Mouse (Mus musculus) adrenal gland, postnatal 25 days (tissue): ENCODE measurements around the gene Cacna1s. TPM values are rescaled to one million over a fixed set of nuclear protein-coding genes. Genes with fewer than 3 reads are reported as not detected.

Experiments used
- DNase-seq: peaks from one replicate; pipeline ENCODE4 v3.0.0; 2021; ENCODE audit warnings: mixed read lengths
- long read RNA-seq: library from polyadenylated mRNA; stranded (forward); transcript quantifications from one replicate; pipeline ENCODE4 v2.0.0, GENCODE M21; 2021
- total RNA-seq: library from RNA; stranded (reverse); gene quantifications from 2 replicates; pipeline ENCODE4 v1.2.3, GENCODE M21; 2021

The Cacna1s gene
- 0.21 and 0.52 TPM in 2 replicates for total RNA-seq
- long read RNA-seq, result 0 reads

- DNase-seq, result no peak
These were observed at the start of gene Cacna1s for GRCm38 (mm10) chr1:136052547-136052946. Cacna1s (plus strand) TSS chr1:136052750.

DNA sequence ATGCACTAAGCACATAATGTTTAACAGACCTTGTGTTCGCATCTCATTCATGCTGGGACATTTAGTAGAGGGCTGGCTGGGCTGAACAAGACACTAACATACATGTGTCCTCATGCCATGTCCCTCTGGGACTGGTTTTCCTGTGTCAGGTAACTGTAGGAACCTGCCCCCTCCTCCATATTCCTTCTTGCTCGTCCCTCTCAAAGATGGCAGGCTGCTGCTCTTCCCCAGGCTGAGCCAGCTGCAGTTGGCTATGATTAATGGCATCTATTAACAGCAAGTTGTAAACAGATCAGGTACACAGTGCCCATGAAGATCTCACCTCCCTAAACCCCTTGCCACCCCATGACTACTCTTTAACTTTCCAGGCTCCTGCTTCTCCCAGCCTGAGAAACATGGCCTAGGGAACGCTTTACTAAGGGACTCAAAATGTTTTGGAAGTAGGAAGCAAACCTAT lies 46.2 kb upstream of the Cacna1s start, which contains the start of gene Igfn1:
Gene Igfn1 (minus strand): TSS at position 51 of the 457 bp plus-strand sequence.
- DNase-seq, result no peak

DNA sequence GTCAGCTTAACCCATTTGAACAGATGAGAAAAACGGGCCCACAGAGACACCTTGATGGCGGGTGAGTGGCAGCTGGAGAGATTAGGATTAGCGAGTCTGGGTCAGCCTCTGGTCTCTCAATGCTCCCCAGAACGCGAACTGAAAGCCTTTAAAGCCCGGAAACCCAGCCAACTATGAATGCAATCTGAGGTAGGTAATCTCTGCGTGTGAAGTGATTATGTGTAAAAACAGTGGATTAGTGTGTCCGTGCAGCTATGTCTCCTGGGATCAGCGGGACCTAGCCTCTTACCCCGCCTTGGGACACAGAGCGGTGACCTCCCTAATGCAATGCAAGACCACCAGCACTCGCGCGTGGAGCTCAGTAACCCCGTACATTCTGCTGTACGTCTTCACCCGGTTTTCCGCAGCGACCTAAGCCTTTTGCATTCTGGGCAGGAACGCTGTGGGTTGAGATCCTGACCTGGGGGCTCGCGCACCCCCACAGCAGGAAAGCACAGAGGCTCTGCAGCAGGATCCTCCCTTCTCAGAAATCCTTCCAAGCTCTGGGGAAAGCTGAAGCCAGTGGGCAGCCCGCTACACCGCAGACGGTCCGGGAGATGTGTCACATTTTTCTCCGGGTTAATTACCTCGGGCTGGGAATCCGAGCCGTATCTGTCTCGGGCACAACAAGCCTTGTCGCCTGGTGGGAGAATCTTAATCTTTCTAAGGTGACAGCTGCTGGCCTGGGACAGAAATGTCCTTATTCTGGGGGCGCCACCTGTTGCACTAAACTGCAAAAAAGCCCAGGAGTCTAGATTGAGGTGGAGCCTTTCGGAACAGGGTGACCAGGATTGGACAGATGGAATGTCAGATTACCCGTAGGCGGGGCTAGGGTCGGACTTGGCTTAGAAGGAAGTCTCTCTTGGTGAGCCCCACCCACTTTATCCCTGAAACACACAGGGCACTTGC lies 45.1 kb upstream of the Cacna1s start, which contains the start of gene Tmem9:
Gene Tmem9 (plus strand): TSS at position 940 of the 948 bp plus-strand sequence.
- peak; percentile 80 for DNase-seq

- DNase-seq, result no peak
These were observed 44.4 kb upstream of the Cacna1s start for GRCm38 (mm10) chr1:136008159-136008533.

- DNase-seq, result no peak
These were observed 42.3 kb upstream of the Cacna1s start for GRCm38 (mm10) chr1:136010247-136010646.

GRCm38 (mm10) chr1:136013513-136013912 lies 39.0 kb upstream of the Cacna1s start:
- DNase-seq, result no peak

DNA sequence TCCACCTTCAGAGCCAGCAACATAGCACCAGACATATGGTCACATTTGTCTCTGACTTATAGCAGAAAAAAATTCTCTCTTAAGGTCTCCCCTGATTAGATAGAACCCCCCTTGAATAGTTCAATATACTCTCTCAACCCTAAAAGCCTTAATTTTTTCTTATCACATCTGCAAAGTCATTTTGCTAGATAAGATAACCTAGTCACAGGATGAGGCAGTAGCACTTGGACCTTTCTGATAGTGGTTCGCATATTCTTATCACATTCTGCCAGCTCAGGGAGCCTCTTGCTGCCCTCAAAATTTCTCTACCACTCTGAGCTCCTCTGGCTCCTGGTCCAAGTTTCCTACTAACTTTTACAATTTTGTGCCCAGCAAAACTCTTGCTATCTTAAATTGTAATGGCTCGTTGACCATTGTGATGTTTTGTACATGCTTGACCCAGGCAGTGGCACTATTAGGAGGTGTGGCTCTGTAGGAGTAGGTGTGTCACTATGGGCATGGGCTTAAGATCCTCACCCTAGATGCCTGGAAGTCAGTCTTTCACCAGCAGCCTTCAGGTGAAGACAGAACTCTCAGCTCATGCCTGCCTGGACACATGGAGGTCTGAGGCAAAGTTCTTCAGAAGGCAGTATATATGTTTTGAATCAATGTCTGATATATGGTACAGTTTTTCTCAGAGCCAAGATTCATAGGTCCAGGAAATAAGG lies 37.6 kb upstream of the Cacna1s start:
- DNase-seq, result no peak

DNA sequence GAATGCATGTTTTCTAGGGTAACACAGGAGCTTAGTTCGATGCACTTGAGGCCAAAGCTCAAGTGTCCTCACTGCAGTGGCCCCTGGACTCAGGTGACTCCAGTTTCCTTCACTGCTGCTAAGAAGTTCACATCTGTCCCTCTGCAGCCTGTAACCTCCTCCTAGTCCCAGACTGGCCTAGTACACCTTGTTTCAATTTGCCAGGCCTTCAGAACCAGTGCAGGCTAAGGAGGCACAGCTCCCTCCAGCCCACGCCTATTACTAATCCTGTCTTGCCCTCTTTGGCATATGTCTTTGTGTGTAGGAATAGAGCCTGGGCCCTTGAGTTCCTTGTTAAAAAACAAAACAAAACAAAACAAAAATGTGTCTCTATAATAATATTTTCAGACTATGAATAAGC lies 35.2 kb upstream of the Cacna1s start:
- DNase-seq, result no peak

- peak; percentile 86 for DNase-seq
These were observed 34.6 kb upstream of the Cacna1s start for GRCm38 (mm10) chr1:136017907-136018313.

DNA sequence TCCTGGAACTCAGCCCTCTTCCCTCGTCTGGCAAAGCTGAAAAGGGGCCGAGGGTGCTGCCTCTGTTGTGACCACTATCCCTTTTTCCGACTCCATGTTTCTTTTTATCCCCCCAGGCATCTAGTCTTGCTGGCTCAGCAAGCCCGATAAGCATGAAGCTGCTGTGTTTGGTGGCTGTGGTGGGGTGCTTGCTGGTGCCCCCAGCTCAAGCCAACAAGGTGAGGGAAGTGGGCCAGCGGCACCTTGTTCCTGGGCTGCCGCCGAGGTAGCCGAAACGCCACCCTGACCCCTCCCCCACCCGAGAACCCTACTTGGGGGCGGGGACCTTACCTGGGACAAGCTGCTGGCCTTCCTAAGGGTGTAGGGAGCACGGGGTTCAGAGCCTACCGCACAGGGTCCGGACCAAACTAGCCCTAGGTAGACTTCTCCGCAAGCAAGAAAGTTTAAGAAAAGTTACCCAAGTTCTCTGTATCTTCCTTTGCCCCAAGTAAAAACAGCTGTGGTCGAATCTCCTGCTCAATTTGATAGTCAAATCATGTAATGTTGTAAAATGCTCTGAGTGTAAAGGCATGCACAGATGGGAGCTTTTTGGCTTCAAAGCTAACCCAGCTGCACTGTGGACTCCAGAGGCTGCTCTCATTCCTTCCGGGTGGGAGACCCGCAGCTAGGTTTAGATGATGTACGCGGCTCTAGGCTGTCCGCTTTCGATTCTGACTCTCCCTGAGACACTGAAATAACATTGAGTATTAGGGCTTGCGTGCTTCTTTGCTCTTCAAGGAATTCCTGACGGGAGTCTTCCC lies 34.0 kb upstream of the Cacna1s start:
- DNase-seq, result peak; percentile 16

- no peak for DNase-seq
These were observed 22.3 kb upstream of the Cacna1s start for GRCm38 (mm10) chr1:136030201-136030600.

- DNase-seq, result no peak
These were observed 20.9 kb upstream of the Cacna1s start for GRCm38 (mm10) chr1:136031697-136032096.

DNA sequence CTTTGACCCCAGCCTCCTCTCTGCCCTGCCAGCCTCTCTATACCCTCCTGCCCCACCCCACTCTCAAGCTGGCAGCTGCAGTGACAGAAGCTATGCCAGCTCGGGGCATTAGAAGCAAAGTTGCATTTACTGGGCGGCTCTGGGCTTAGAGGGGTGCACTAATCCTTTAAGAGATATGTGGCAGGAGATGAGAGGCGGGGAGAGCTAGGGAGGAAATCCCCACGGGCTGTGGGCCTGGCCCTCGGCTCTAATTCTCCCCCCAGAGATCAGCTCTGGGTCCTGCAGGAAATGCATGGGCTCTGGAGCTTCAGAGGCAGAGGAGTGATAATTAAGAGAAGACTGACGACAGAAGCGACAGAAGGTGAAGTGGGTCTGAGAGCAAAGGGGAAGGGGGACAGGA lies 19.6 kb upstream of the Cacna1s start:
- no peak for DNase-seq

DNA sequence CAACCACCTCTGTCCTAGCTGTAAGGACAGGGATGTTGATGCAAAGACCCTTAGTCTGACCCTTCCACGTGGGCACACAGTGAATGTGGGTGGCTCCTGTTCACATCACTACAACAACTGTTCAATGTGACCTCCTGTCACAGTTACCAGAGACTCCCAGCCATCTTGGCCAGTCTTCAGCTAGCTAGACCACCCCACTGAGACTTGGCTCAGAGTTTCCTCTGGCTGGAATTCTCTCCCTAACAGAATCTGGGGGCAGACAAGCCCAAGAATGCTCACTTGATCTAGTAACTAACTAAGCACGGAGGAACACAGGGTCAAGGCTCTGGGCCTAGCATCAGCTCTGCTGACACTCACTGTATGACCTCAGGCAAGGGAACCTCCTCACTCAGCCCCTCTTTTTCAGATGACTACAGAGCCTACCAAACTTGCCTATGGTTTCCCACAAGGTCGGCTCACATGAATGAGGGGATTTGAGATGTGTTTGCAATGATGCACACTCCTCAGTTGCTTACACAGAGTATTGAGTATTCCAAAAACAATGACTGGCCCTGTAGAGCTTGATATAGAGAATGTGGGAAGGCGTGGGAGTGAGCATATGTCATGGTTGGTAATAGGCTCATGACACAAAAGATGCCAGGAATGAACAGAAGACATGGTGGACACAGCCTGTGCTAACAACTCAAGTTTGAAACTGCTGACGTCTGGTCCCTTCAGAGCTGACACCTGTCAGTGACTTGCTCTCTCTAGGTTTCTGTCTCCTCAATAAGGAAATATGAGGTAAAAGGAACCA lies 13.6 kb upstream of the Cacna1s start:
- DNase-seq, result no peak

GRCm38 (mm10) chr1:136040452-136040851 lies 12.1 kb upstream of the Cacna1s start:
- DNase-seq, result no peak

- DNase-seq, result no peak
These were observed 11.7 kb upstream of the Cacna1s start for GRCm38 (mm10) chr1:136040874-136041273.

DNA sequence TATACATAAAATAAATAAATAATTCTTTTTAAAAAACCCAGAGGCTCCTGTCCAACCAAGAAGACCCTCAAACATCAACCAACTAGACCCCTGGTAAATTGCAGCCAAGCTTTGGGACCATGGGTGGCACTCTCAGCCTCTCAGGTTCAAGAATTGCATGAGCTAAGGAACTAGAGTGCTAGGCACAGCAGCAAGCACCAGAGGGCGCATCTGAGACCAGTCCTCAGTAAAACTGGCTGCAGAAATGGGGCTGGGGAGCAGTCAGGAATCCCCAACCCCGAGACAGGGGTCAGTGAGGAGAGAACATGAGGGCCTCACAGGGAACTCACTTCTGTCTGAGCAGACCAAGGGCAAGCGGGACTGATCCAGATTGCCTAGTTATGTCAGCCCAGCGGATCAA lies 6.8 kb upstream of the Cacna1s start:
- peak; percentile 51 for DNase-seq

DNA sequence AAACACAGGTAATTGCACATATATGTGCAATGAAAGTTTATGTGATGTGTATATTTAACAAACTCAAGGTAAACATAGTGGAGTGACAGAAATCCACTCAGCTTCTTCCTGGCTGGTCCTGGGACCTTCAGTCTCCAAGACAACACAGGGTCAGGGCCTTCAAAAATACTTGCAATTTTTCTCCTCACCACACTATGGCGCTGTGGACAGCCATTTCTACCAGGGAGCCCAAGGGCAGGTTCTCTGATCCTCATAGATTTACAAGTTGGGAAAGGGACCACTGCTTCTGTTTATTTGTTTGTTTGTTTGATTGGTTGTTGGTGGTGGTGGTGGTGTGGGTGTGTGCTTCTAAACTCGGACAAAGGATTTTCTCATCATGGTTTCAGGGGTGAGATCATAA lies 5.1 kb upstream of the Cacna1s start:
- DNase-seq, result no peak

- no peak for DNase-seq
These were observed 4.7 kb upstream of the Cacna1s start for GRCm38 (mm10) chr1:136047894-136048293.

GRCm38 (mm10) chr1:136050312-136051012 lies 2.1 kb upstream of the Cacna1s start, which contains the start of gene Ascl5:
Ascl5 (plus strand) TSS chr1:136050804.
- no peak for DNase-seq

GRCm38 (mm10) chr1:136051013-136051315 lies 1.6 kb upstream of the Cacna1s start:
- peak; percentile 8 for DNase-seq
